In genomic region chr5:147573555-147573954, GRCm38 (mm10) we compare ENCODE assay signal across 24 mouse cellular contexts.
A peak's percentile ranks its signal among the peaks of the same experiment; 100 is the strongest.
DNase-seq lines count a peak whose midpoint lies in the region; ATAC-seq and TF ChIP-seq lines count a peak whose summit lies in the region.
"Had no signal": no experiment of that assay in that cellular context is flagged by ENCODE, and none has a peak within 500 bp of the region (broad histone marks: within the 10 kb centered on the region; RNA-seq: fewer than 3 reads in every experiment).

No protein-coding gene starts in this region.

- H3K9ac ChIP-seq in MEL (ENCODE audit: control insufficient read depth, low read depth, low read length, poor library complexity, severe bottlenecking): no peak overlapping the region
- H3K9ac ChIP-seq in hindbrain, postnatal 0 days (replicated peaks; ENCODE audit: low read length): no peak overlapping the region

- peak; percentile 52 for ATAC-seq in G1E (ENCODE audit: extremely low read depth, insufficient number of reproducible peaks, low FRiP score, poor library complexity, severe bottlenecking)
- ATAC-seq in megakaryocyte-erythroid progenitor cell, adult 5-6 weeks (replicated peaks; ENCODE audit: low FRiP score, low TSS enrichment, poor library complexity, severe bottlenecking): peak; percentile 8; the same call in 1 of the 2 replicates
- ATAC-seq in hindbrain, postnatal 0 days: no peak
- ATAC-seq: activated CD4-positive, CD25-positive, alpha-beta regulatory T cell, adult 4 months; CD4-positive, CD25-positive, alpha-beta regulatory T cell, adult 4 months; Patski had no signal

- no peak for TF ChIP-seq POLR2A in MEL (IDR thresholded peaks at IDR 0.05; ENCODE audit: control insufficient read depth in 1 of 2, insufficient read depth in 1 of 2, low read depth in 1 of 2, low read length in 2 of 2, poor library complexity in 1 of 2)

- DNase-seq in 416B (ENCODE audit: low read depth) (peak; percentile 41), G1E (ENCODE audit: low spot score) (no peak), MEL (ENCODE audit: low read depth, low spot score) (no peak)
- DNase-seq in ovary, adult 18-20 months (ENCODE audit: low spot score): no peak
- DNase-seq in kidney, adult 9 months: no peak
- DNase-seq in hindbrain, postnatal 0 days (ENCODE audit: low spot score): no peak
- no peak for DNase-seq in urinary bladder, adult 18-20 months (ENCODE audit: low spot score in 2 of 2)
- DNase-seq: adrenal gland, adult 2 months; adrenal gland, adult 8-10 months; adrenal gland, postnatal 10 days; adrenal gland, postnatal 14 days; adrenal gland, postnatal 25 days; adrenal gland, postnatal 36 days; B cell, adult 2 months; cerebellum, adult 11 months; cerebellum, adult 11-12 months; cerebellum, adult 18-20 months; cerebellum, adult 2 months; cerebellum, adult 8-10 months had no signal

- H3K27me3 ChIP-seq in G1E (ENCODE audit: insufficient read depth, low read length): peaks cover 15% of the 10 kb centered on the region
- H3K27me3 ChIP-seq in MEL (ENCODE audit: control insufficient read depth in 1 of 2, insufficient read depth in 2 of 2, low read length in 2 of 2): no peaks in the 10 kb centered on the region
- no peaks in the 10 kb centered on the region for H3K27me3 ChIP-seq in hindbrain, postnatal 0 days (ENCODE audit: insufficient read depth, low read length)
- H3K27me3 ChIP-seq: CH12.LX, Patski had no signal

- no peak for TF ChIP-seq CTCF in G1E (IDR thresholded peaks at IDR 0.05; ENCODE audit: low read depth, low read length)
- TF ChIP-seq CTCF in MEL (IDR thresholded peaks at IDR 0.05 in 2 of 3, conservative IDR thresholded peaks at IDR 0.05 in 1 of 3; ENCODE audit: control insufficient read depth in 1 of 3, insufficient read depth in 1 of 3, low read depth in 2 of 3, low read length in 3 of 3, poor library complexity in 1 of 3, severe bottlenecking in 1 of 3): no peak
- no peak for TF ChIP-seq CTCF in hindbrain, postnatal 0 days (IDR thresholded peaks at IDR 0.05; ENCODE audit: low read depth)

- H3K36me3 ChIP-seq in G1E (replicated peaks): no peaks in the 10 kb centered on the region
- H3K36me3 ChIP-seq in MEL (ENCODE audit: control insufficient read depth in 1 of 2, insufficient read depth in 2 of 2, low read length in 2 of 2): peaks cover 0 to 5% of the 10 kb centered on the region in 2 experiments; a peak in 2 of 4 replicates
- no peaks in the 10 kb centered on the region for H3K36me3 ChIP-seq in hindbrain, postnatal 0 days (ENCODE audit: insufficient read depth, low read length)

- H3K9me3 ChIP-seq in G1E (replicated peaks) (no peaks in the 10 kb centered on the region), MEL (replicated peaks; ENCODE audit: insufficient read depth, low read length) (no peaks in the 10 kb centered on the region)
- H3K9me3 ChIP-seq in hindbrain, postnatal 0 days (ENCODE audit: low read length): no peaks in the 10 kb centered on the region

- H3K4me1 ChIP-seq in G1E (ENCODE audit: insufficient read depth, low read depth, low read length): peaks cover 28% of the 10 kb centered on the region
- H3K4me1 ChIP-seq in MEL (ENCODE audit: control insufficient read depth in 1 of 2, insufficient read depth in 2 of 2, low read length in 2 of 2): peaks cover 3 to 12% of the 10 kb centered on the region in 2 experiments; a peak in 3 of 4 replicates
- no peaks in the 10 kb centered on the region for H3K4me1 ChIP-seq in hindbrain, postnatal 0 days (ENCODE audit: insufficient read depth, low read length)

- no peak overlapping the region for H3K4me3 ChIP-seq in G1E (ENCODE audit: low read depth, low read length)
- no peak overlapping the region for H3K4me3 ChIP-seq in MEL (ENCODE audit: control insufficient read depth in 1 of 2, insufficient read depth in 1 of 2, low read depth in 2 of 2, low read length in 2 of 2)
- H3K4me3 ChIP-seq in hindbrain, postnatal 0 days (ENCODE audit: low read length): no peak overlapping the region

- TF ChIP-seq EP300 in MEL (IDR thresholded peaks at IDR 0.05; ENCODE audit: low read depth in 1 of 2, low read length in 2 of 2): peak; percentile 41 to 46; a peak in 3 of 4 replicates

- no peak overlapping the region for H3K27ac ChIP-seq in MEL (ENCODE audit: control insufficient read depth, low read depth, low read length)
- no peak overlapping the region for H3K27ac ChIP-seq in hindbrain, postnatal 0 days

- no peaks in the 10 kb centered on the region for H3K79me2 ChIP-seq in MEL (ENCODE audit: control insufficient read depth, insufficient read depth, low read length, poor library complexity)

- WGBS in hindbrain, postnatal 0 days: 93% methylated on average over 1 of the region's 1 CpGs

- no peak overlapping the region for H3K4me2 ChIP-seq in hindbrain, postnatal 0 days (ENCODE audit: low read depth, low read length)

- no peak for TF ChIP-seq RAD21 in MEL (IDR thresholded peaks at IDR 0.05; ENCODE audit: low read depth, low read length)

TF ChIP-seq in MEL, 35 proteins besides CTCF, POLR2A, EP300 and RAD21:
- TF ChIP-seq BHLHE40 (IDR thresholded peaks at IDR 0.05; ENCODE audit: borderline replicate concordance, low read depth, low read length) (no peak), POLR2AphosphoS5 (IDR thresholded peaks at IDR 0.05; ENCODE audit: borderline replicate concordance, low read depth, low read length) (no peak), SIN3A (IDR thresholded peaks at IDR 0.05; ENCODE audit: low read length) (no peak), MXI1 (IDR thresholded peaks at IDR 0.05; ENCODE audit: low read depth, low read length) (no peak), MAZ (IDR thresholded peaks at IDR 0.05; ENCODE audit: low read depth, low read length) (no peak), RCOR1 (IDR thresholded peaks at IDR 0.05; ENCODE audit: low read depth, low read length) (0 out of 2 replicates have a peak, but pooled peaks have one; percentile 32), TCF12 (IDR thresholded peaks at IDR 0.05; ENCODE audit: low read depth, low read length) (peak; percentile 73), GATA1 (IDR thresholded peaks at IDR 0.05; ENCODE audit: low read depth, low read length) (peak; percentile 62), NELFE (IDR thresholded peaks at IDR 0.05; ENCODE audit: low read depth, low read length) (no peak), ETS1 (IDR thresholded peaks at IDR 0.05; ENCODE audit: low read depth, low read length) (no peak), MAFK (IDR thresholded peaks at IDR 0.05; ENCODE audit: borderline replicate concordance, low read depth, low read length) (no peak), ELF1 (IDR thresholded peaks at IDR 0.05; ENCODE audit: low read depth, low read length) (no peak)
